Mouse (Mus musculus): ENCODE data around the gene Aspscr1. TPM values are rescaled to one million over a fixed set of nuclear protein-coding genes. Genes with fewer than 3 reads are reported as not detected.

The Aspscr1 gene
- polyA plus RNA-seq, 1 experiment, result 65.9 TPM

GRCm38 (mm10) chr11:120654741-120655140 is 18.0 kb upstream of the Aspscr1 start:
- Histone ChIP-seq H3K4me3 (no peak overlapping the region), H3K36me3 (ENCODE audit: control insufficient read depth, insufficient read depth) (no peaks in the 10 kb centered on the region), H3K4me2 (ENCODE audit: low read depth) (no peak overlapping the region), H3K79me2 (ENCODE audit: control insufficient read depth, insufficient read depth) (no peaks in the 10 kb centered on the region), H3ac (ENCODE audit: control insufficient read depth, insufficient read length) (no peak overlapping the region), H3K27me3 (ENCODE audit: control insufficient read depth, insufficient read depth, insufficient read length) (peaks cover 42% of the 10 kb centered on the region)
- no peak for TF ChIP-seq TCF12 (IDR thresholded peaks at IDR 0.05; ENCODE audit: insufficient read depth, poor library complexity, severe bottlenecking)
- TF ChIP-seq MYOG (IDR thresholded peaks at IDR 0.05; ENCODE audit: control insufficient read depth in 1 of 3, insufficient read depth in 1 of 3, insufficient read length in 2 of 3, low read depth in 2 of 3), result no peak
- no peak for TF ChIP-seq MYOD1 (IDR thresholded peaks at IDR 0.05; ENCODE audit: control insufficient read depth in 1 of 3, insufficient read length in 2 of 3, low read depth in 2 of 3)
- TF ChIP-seq USF1 (IDR thresholded peaks at IDR 0.05; ENCODE audit: low read depth), result no peak
- no peak for TF ChIP-seq POLR2A (IDR thresholded peaks at IDR 0.05; ENCODE audit: insufficient read length, low read depth)
- no peak for TF ChIP-seq CEBPB (IDR thresholded peaks at IDR 0.05; ENCODE audit: insufficient read depth, poor library complexity, severe bottlenecking)
- no peak for TF ChIP-seq MAX (IDR thresholded peaks at IDR 0.05; ENCODE audit: low read depth)
- no peak for TF ChIP-seq REST (IDR thresholded peaks at IDR 0.05; ENCODE audit: insufficient read depth, insufficient read length)
- no peak for TF ChIP-seq POLR2AphosphoS2 (IDR thresholded peaks at IDR 0.05; ENCODE audit: insufficient read length, low read depth)
- TF ChIP-seq SRF (IDR thresholded peaks at IDR 0.05; ENCODE audit: control insufficient read depth, insufficient read length, low read depth), result no peak
- no peak for TF ChIP-seq E2F4 (IDR thresholded peaks at IDR 0.05; ENCODE audit: insufficient read depth)
- TF ChIP-seq TCF3 (IDR thresholded peaks at IDR 0.05; ENCODE audit: insufficient read length, low read depth), result no peak

- H3K4me3 ChIP-seq, result no peak overlapping the region
- no peak overlapping the region for H3K4me2 ChIP-seq (ENCODE audit: low read depth)
- TF ChIP-seq TCF12 (IDR thresholded peaks at IDR 0.05; ENCODE audit: insufficient read depth, poor library complexity, severe bottlenecking) (no peak), CEBPB (IDR thresholded peaks at IDR 0.05; ENCODE audit: insufficient read depth, poor library complexity, severe bottlenecking) (no peak), POLR2A (IDR thresholded peaks at IDR 0.05; ENCODE audit: insufficient read length, low read depth) (no peak), TCF3 (IDR thresholded peaks at IDR 0.05; ENCODE audit: insufficient read length, low read depth) (no peak), E2F4 (IDR thresholded peaks at IDR 0.05; ENCODE audit: insufficient read depth) (no peak), POLR2AphosphoS2 (IDR thresholded peaks at IDR 0.05; ENCODE audit: insufficient read length, low read depth) (no peak), MYOD1 (IDR thresholded peaks at IDR 0.05; ENCODE audit: control insufficient read depth in 1 of 3, insufficient read length in 2 of 3, low read depth in 2 of 3) (no peak), USF1 (IDR thresholded peaks at IDR 0.05; ENCODE audit: low read depth) (no peak), SRF (IDR thresholded peaks at IDR 0.05; ENCODE audit: control insufficient read depth, insufficient read length, low read depth) (no peak), REST (IDR thresholded peaks at IDR 0.05; ENCODE audit: insufficient read depth, insufficient read length) (no peak), MAX (IDR thresholded peaks at IDR 0.05; ENCODE audit: low read depth) (no peak), MYOG (IDR thresholded peaks at IDR 0.05; ENCODE audit: control insufficient read depth in 1 of 3, insufficient read depth in 1 of 3, insufficient read length in 2 of 3, low read depth in 2 of 3) (no peak)
- H3K27me3 ChIP-seq (ENCODE audit: control insufficient read depth, insufficient read depth, insufficient read length), result peaks cover 67% of the 10 kb centered on the region
- H3K36me3 ChIP-seq (ENCODE audit: control insufficient read depth, insufficient read depth), result no peaks in the 10 kb centered on the region
- no peaks in the 10 kb centered on the region for H3K79me2 ChIP-seq (ENCODE audit: control insufficient read depth, insufficient read depth)
- H3ac ChIP-seq (ENCODE audit: control insufficient read depth, insufficient read length), result no peak overlapping the region
Measured at GRCm38 (mm10) chr11:120657301-120657700, 15.5 kb upstream of the Aspscr1 start.

GRCm38 (mm10) chr11:120658876-120659410 is 13.8 kb upstream of the Aspscr1 start:
- no peak overlapping the region for H3K4me3 ChIP-seq
- TF ChIP-seq MYOD1 (IDR thresholded peaks at IDR 0.05; ENCODE audit: control insufficient read depth in 1 of 3, insufficient read length in 2 of 3, low read depth in 2 of 3) (peak in 2 of 3 experiments; percentile 78 to 86), POLR2A (IDR thresholded peaks at IDR 0.05; ENCODE audit: insufficient read length, low read depth) (no peak), MYOG (IDR thresholded peaks at IDR 0.05; ENCODE audit: control insufficient read depth in 1 of 3, insufficient read depth in 1 of 3, insufficient read length in 2 of 3, low read depth in 2 of 3) (peak; percentile 36 to 87 (median 71))
- no peaks in the 10 kb centered on the region for H3K36me3 ChIP-seq (ENCODE audit: control insufficient read depth, insufficient read depth)
- no peaks in the 10 kb centered on the region for H3K79me2 ChIP-seq (ENCODE audit: control insufficient read depth, insufficient read depth)
- no peak overlapping the region for H3ac ChIP-seq (ENCODE audit: control insufficient read depth, insufficient read length)
- H3K4me2 ChIP-seq (ENCODE audit: low read depth), result peak overlapping the region; percentile 4
- H3K27me3 ChIP-seq (ENCODE audit: control insufficient read depth, insufficient read depth, insufficient read length), result peaks cover 68% of the 10 kb centered on the region

GRCm38 (mm10) chr11:120659509-120660300 is 13.1 kb upstream of the Aspscr1 start:
- Histone ChIP-seq H3K36me3 (ENCODE audit: control insufficient read depth, insufficient read depth) (no peaks in the 10 kb centered on the region), H3K4me3 (no peak overlapping the region), H3ac (ENCODE audit: control insufficient read depth, insufficient read length) (no peak overlapping the region), H3K79me2 (ENCODE audit: control insufficient read depth, insufficient read depth) (no peaks in the 10 kb centered on the region), H3K27me3 (ENCODE audit: control insufficient read depth, insufficient read depth, insufficient read length) (peaks cover 71% of the 10 kb centered on the region), H3K4me2 (ENCODE audit: low read depth) (peak overlapping the region; percentile 73)
- TF ChIP-seq TCF12 (IDR thresholded peaks at IDR 0.05; ENCODE audit: insufficient read depth, poor library complexity, severe bottlenecking), result no peak
- TF ChIP-seq TCF3 (IDR thresholded peaks at IDR 0.05; ENCODE audit: insufficient read length, low read depth), result no peak
- no peak for TF ChIP-seq POLR2A (IDR thresholded peaks at IDR 0.05; ENCODE audit: insufficient read length, low read depth)
- TF ChIP-seq CEBPB (IDR thresholded peaks at IDR 0.05; ENCODE audit: insufficient read depth, poor library complexity, severe bottlenecking), result no peak
- TF ChIP-seq USF1 (IDR thresholded peaks at IDR 0.05; ENCODE audit: low read depth), result no peak
- TF ChIP-seq E2F4 (IDR thresholded peaks at IDR 0.05; ENCODE audit: insufficient read depth), result no peak
- TF ChIP-seq REST (IDR thresholded peaks at IDR 0.05; ENCODE audit: insufficient read depth, insufficient read length), result no peak
- TF ChIP-seq MYOD1 (IDR thresholded peaks at IDR 0.05; ENCODE audit: control insufficient read depth in 1 of 3, insufficient read length in 2 of 3, low read depth in 2 of 3), result no peak
- TF ChIP-seq MYOG (IDR thresholded peaks at IDR 0.05; ENCODE audit: control insufficient read depth in 1 of 3, insufficient read depth in 1 of 3, insufficient read length in 2 of 3, low read depth in 2 of 3), result no peak
- no peak for TF ChIP-seq SRF (IDR thresholded peaks at IDR 0.05; ENCODE audit: control insufficient read depth, insufficient read length, low read depth)
- no peak for TF ChIP-seq MAX (IDR thresholded peaks at IDR 0.05; ENCODE audit: low read depth)
- no peak for TF ChIP-seq POLR2AphosphoS2 (IDR thresholded peaks at IDR 0.05; ENCODE audit: insufficient read length, low read depth)

Data from myocyte (in vitro differentiated cells).